Mouse (Mus musculus) layer of hippocampus, adult 2 months (tissue): Measurements from ENCODE around the gene Sgpp2. TPM values are rescaled to one million over a fixed set of nuclear protein-coding genes. Genes with fewer than 3 reads are reported as not detected.
A peak's percentile ranks its signal among the peaks of the same experiment; 100 is the strongest.

Source experiments
- DNase-seq, 2 experiments: peaks; one replicate each; pipeline ENCODE4 v3.0.0; 2022; ENCODE audit warnings: low spot score in 2 of 2
- H3K27ac ChIP-seq: fragments of 200-600 bp; 2 replicates; pipeline ENCODE4 v1.8.1; 2022
- H3K4me3 ChIP-seq: fragments of 200-600 bp; 2 replicates; pipeline ENCODE4 v1.8.1; 2022; ENCODE audit warnings: mild to moderate bottlenecking
- CTCF ChIP-seq: fragments of 200-600 bp; conservative IDR thresholded peaks from 2 replicates; pipeline ENCODE4 v1.8.1; 2022; ENCODE audit warnings: antibody characterized with exemption, mild to moderate bottlenecking, moderate library complexity
- total RNA-seq, 2 experiments: library from RNA; stranded (reverse); gene quantifications; 2 replicates each; pipeline ENCODE4 v1.2.3; 2021

Gene Sgpp2
- total RNA-seq, 2 experiments from 2014 or later, result 4.3 TPM

DNA sequence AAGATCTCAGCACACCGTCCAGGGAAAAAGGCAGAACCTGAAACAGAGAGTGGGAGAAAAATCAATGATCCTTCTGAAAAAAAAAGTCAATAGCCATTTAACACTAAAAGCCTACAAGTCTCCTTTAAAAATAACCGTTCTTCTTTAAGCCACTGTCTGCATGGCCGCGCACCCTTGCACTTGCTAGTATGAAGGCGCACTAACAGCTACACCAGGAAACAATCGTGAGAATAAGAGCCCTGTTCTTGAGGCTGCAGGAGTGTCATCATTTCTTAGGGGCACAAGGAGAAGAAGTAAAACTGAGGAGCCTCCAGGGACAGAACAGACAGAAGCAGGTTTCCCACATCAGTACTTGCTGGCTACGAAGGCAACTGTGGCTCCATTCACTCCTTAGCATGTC is 115.2 kb downstream of the Sgpp2 start:
- peak overlapping the region; percentile 66 for H3K27ac ChIP-seq
- no peak overlapping the region for H3K4me3 ChIP-seq
- no peak for TF ChIP-seq CTCF
- no peak for DNase-seq

DNA sequence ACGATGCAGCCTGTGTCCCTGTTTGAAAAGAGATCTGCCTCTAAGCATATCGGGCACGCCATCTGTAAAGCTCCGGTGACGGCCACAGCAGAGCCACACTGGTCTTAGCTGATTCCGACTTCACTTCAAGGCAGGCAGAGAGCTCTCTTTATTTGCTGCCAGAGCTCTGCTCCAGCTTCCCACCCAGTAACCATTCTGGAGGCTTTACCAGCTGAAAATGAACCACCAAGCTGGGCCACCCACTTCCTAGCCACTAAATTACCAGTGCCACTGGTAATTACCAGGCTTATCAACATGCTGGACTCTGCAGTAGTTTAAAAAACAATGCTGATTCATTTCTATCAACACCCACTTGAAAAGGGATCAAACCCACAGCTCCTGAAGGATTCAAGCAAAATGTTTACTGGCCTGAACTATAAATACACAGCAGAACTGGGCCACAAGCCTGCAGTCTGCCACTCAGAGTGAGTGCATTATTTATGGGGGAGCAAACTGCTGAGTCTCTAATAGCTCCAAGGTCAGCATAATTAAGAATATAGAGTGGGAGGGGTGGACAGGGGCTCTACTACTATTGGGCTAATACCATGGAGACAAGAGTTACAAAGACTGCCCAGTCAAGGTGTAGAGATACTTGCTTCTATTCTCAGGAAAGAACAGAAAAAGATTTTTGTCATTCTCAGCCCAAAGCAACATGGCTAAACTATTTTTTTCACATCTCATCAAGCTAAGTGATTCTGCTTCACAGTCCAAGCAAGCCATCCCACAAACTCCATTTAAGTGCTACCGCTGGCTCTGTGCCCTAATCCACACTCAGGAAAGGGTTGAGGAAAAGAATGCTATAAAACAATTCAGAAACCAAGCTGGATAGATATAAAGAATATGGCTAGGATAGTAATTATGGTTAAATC is 115.9 kb downstream of the Sgpp2 start:
- no peak for TF ChIP-seq CTCF
- peak; percentile 13 to 16 for DNase-seq
- Histone ChIP-seq H3K27ac (peak overlapping the region; percentile 66), H3K4me3 (no peak overlapping the region)

DNA sequence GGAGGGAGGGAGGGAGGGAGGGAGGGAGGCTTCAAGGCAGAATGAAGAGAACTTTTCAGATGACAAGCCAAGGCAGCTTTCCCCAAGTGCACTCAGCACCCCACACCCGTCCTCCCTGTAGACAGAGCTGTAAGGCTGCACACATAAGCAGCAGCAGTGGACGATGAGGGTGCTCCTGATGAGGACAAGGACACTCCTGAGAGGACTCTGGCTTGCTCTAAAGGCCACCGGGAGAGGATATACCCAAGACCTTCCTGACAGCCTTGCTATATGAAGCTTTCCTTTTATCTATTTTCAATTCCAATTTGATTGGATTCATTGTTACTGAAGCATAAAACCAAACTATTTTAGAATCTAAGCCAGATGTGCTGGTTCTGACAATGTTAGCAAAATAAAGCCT is 116.7 kb downstream of the Sgpp2 start:
- no peak overlapping the region for H3K27ac ChIP-seq
- DNase-seq, result no peak
- TF ChIP-seq CTCF, result no peak

DNA sequence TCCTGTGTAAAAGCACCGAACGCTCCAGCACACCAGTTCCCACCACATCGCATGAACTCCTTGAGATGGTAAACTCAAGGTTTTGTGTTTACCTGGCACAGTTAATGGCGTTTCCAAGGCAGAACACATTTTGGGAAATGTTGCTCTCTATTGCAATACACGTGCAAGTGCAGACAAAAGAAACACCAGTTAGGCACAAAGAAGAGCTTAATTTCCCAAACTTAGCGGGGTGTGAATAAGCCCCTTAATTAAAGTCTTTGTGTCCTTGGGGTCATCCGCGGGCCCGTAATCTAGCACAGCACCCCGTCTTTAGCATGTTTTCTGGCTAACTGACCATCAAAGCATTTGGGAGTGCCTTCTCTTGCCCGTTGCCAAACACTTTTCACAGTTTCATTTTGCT is 118.7 kb downstream of the Sgpp2 start:
- Histone ChIP-seq H3K27ac (no peak overlapping the region), H3K4me3 (no peak overlapping the region)
- TF ChIP-seq CTCF, result no peak
- no peak for DNase-seq

More for the DNA sequence above, 116.7 kb downstream of the Sgpp2 start:
- H3K4me3 ChIP-seq, result no peak overlapping the region

DNA sequence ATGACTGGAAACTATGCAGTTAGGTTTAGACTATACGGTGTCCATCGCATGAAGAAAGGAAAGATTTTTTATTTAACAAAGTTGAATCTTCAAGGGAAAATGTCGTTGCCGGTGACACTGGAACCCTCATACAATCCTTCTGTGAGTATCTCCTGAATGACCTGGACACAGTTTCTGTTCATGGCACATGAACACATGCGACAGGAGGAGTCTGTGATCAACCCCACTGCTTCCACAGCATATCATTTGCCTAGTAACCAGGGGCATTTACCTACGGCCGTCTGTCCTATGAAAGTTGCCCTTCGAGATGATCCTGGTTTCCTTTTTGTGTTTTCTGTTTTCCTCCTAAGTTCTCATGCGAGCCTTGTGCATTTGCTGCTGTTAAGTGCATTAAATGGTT is 123.3 kb downstream of the Sgpp2 start:
- no peak for TF ChIP-seq CTCF
- DNase-seq, result no peak
- H3K4me3 ChIP-seq, result no peak overlapping the region
- H3K27ac ChIP-seq, result no peak overlapping the region

DNA sequence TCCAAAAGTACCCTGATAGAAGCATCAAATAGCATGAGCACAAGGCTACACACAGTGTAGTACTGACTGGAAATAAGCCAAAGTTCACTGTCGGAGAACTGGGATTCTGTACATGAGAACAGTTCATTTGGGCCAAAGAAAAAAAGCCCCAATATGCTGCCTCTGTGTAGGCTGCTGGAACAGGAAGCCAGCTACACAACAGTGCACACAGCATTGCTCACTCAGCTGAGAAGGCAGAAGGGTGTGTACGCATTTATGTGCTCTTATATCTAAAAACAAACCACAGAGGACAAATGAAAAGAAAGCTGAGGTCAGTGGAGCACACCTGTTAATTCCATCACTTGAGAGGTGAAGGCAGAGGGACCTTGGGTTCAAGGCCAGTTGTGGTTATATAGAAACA is 125.8 kb downstream of the Sgpp2 start:
- Histone ChIP-seq H3K4me3 (no peak overlapping the region), H3K27ac (no peak overlapping the region)
- no peak for DNase-seq
- TF ChIP-seq CTCF, result no peak

DNA sequence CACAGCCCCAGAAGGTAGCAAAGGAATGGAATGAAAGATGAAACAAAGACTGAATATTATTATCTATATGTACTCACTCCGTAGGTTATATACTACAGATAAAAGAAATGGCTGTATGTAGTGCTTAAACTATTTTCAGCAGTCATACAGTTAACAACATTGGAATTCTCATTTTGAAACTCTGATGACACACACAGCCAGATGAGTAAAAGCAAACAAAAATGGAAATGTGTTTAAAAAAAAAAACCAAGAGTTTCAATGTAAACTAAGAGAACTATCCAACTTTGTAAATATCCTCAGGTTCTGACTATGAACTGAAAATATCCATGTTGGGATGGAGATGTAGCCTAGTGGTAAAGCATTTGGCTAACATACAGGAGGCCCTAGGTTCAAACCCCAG is 126.3 kb downstream of the Sgpp2 start:
- no peak for TF ChIP-seq CTCF
- no peak overlapping the region for H3K27ac ChIP-seq
- H3K4me3 ChIP-seq, result no peak overlapping the region
- DNase-seq, result no peak

DNA sequence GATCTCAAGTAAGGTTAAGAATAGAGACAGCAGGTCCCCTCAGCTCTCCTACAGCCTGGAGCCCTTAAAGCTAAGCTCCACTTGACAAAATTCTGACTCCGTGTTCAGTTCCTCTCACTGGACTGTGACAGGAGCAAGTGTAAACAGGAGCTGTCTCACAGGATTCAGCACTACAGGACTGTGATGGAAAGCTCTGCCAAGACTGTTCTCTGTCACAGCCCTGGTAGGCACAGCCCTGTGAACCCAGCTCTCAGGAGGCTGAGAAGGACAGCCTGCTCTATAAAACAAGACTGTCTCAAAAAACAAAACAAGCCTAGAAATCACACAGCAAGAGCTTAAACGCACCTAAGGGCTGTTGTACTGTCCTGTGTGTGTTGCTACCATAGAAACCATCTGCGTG is 127.0 kb downstream of the Sgpp2 start:
- TF ChIP-seq CTCF, result no peak
- Histone ChIP-seq H3K27ac (no peak overlapping the region), H3K4me3 (no peak overlapping the region)
- no peak for DNase-seq

DNA sequence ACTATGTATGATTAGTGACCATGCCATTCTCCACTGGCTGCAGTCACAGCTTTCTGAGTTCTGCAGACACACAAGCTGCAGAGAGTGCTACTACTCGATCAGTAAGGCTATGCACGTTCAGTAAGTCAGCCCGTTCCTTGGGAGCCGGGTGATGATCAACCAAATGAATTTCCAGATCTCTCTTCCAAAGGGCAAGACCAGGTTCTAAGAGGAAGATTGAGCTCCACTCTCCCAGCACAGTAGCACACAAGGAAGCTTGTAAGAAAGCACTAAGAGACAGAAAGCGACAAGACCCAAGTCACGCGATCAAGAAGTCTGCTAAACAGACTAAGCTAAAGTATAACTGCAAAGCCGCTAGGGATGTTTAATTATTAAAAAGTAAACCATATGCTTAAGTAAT is 130.6 kb downstream of the Sgpp2 start:
- DNase-seq, result no peak
- no peak overlapping the region for H3K4me3 ChIP-seq
- TF ChIP-seq CTCF, result no peak
- H3K27ac ChIP-seq, result no peak overlapping the region

DNA sequence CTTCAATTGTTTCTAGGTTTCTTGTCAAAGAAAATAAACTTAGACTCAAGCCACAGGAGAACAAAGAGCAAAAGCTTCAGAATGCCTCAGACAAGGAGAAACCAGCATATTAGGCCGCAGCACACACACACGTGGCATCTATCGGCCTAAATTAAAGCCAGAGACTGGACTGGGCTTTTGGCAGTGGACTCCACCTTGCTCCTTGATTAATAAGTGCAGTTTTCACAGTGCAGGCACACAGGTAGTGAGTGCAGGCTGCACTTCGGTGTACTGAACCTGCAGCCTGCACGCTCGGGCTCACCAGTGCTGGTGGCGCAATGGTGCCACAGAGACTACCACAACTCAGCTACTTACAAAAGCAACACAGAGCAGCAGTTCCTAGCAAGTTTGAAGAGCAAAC is 132.9 kb downstream of the Sgpp2 start:
- H3K27ac ChIP-seq, result no peak overlapping the region
- no peak for TF ChIP-seq CTCF
- no peak for DNase-seq
- H3K4me3 ChIP-seq, result no peak overlapping the region

DNA sequence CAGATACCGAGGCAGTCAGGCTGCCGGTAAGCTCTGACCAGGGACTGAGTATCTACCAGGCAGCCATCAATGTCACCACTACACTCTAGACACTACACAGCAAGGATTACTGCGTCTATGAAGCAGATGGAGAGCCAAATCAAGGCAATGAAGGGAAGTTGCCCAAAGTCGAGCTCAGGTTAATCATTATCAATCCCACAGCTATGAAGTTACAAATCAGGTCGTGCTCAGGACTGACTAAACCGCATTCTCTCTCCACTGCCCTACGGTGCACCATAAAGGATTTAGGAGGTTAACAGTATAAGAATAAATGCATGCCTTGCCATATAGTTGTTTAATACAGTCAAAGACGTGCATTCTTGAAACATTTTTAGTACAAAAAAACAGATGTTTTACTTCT is 136.1 kb downstream of the Sgpp2 start:
- no peak for TF ChIP-seq CTCF
- no peak for DNase-seq

DNA sequence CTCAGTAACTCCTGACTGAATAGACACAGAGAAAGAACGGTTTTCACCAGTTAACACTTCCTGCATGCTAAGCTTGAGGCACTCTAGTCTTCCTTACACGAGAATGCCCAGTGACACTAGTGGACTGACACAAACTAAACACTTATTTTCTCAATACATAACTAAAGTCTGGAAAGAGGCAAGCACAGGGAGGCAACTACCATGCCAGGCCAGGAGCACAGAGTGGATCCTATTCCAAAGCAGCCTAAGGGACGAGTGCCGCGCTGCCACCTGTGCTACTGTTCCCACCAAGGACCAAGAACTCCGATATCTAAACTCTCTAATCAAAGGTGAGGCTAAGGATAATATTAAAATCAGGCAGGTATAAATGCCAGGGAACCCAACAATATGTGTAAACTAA is 136.6 kb downstream of the Sgpp2 start:
- Histone ChIP-seq H3K27ac (no peak overlapping the region), H3K4me3 (no peak overlapping the region)
- no peak for TF ChIP-seq CTCF
- no peak for DNase-seq

More for the DNA sequence above, 136.1 kb downstream of the Sgpp2 start:
- Histone ChIP-seq H3K27ac (no peak overlapping the region), H3K4me3 (no peak overlapping the region)

DNA sequence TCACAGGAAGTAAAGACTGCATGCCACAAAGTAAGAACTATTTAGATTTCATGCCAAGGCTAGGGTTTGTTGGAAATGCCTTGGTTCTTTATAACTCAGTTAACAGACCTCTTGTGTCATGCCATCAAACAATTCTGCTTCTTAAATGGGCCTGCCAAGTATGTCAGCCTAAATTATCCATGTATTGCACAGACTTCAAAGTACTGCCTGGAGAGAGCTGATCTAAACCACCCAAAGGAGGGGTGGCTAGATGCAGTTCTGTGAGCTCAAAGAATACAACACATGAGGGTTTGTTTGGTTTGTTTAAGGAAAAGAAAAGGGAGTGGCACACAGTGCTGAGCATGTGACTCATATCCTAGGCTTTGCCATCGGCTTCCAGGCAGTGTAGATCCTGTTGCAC is 137.9 kb downstream of the Sgpp2 start:
- DNase-seq, result no peak
- Histone ChIP-seq H3K27ac (no peak overlapping the region), H3K4me3 (no peak overlapping the region)
- TF ChIP-seq CTCF, result no peak
